Mouse (Mus musculus): ENCODE measurements around the gene Tmem17.

Gene Tmem17

DNA sequence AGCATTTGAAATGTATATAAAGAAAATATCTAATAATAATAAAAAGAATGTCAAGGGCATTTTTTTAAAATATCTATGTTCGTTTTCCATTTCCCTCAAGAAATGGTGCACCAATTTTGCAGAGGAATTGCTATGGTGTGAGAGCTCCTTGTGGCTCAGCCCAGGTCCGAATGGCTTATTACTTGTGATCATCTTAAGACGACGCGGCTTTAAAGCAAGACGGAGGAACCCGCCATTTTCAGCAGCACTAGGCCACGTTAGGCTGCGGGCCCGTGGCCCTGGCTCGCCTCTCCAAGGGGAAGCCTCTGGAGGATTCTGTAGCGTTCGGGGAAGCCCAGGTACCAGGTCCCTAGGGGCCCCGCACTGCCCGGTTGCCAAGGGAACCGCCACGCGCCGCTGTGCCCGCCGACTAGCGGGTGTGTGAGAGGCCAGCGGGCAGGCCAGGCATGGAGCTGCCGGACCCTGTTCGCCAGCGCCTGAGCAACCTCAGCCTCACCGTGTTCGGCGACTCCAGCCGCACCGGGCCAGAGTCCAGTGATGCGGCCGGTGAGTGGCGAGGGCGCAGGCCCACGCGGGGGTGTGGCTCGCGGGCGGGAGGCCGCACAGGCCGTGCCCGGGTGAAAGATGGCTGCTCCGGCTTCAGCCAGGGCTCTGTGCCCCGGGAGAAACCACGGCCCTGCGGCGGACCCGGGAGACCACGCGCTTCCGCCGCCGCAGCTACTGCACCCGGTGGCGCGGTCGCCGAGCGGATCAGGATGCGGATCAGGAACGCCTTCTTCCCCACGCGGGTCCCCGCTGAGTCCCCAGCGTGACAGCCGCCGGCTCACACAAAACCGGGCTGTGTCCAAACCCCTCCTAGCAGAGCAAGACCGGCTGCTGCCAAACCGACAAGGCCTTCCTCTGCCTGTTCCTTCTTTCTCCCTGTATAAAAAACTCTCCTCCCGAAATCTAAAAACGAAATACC is at the start of gene Tmem17:
Gene Tmem17, plus strand, starts transcription at position 51 of the 964 bp plus-strand sequence.
- peak; percentile 52; the same call in 1 of the 2 replicates for TF ChIP-seq GATA4 (IDR thresholded peaks at IDR 0.05; ENCODE audit: insufficient replicate concordance, low read length)

DNA sequence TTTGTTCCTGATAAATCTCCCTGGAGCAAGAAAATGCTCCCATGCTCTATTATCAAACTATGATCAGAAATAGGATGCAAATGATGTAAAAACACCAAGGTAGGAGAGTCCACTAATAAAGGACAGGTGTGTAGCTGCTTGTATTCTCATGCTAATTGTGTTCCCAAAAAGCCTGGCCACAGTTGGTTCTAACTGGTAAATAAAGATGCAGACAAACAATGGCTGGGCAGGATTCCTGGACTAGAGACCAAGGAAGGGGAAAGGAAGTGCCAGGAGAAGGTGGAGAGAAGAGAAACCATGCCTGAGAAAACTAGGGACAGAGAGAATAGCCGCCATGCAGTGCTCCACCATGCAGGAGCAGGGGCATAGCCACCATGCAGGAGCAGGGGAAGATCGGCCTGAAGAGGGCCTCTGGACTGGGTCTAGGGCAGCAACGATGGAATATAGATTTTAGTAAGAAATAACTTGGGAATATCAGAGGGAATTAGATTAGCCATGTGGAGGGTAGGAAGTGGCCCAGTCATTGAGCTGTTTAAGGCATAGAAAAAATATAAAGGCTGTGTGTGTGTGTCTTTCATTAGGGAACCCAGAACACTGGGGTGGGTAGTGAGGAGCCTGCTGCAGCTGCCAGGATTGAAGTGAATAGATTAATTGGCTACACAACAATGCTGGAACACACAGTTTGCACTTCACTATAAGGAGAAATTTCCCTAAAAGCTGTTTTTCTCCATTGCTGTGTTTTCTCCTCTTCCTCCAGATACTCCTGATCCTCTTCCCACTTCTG is 31.9 kb upstream of the Tmem17 start:
- TF ChIP-seq GATA4 (IDR thresholded peaks at IDR 0.05; ENCODE audit: insufficient replicate concordance, low read length) = no peak

DNA sequence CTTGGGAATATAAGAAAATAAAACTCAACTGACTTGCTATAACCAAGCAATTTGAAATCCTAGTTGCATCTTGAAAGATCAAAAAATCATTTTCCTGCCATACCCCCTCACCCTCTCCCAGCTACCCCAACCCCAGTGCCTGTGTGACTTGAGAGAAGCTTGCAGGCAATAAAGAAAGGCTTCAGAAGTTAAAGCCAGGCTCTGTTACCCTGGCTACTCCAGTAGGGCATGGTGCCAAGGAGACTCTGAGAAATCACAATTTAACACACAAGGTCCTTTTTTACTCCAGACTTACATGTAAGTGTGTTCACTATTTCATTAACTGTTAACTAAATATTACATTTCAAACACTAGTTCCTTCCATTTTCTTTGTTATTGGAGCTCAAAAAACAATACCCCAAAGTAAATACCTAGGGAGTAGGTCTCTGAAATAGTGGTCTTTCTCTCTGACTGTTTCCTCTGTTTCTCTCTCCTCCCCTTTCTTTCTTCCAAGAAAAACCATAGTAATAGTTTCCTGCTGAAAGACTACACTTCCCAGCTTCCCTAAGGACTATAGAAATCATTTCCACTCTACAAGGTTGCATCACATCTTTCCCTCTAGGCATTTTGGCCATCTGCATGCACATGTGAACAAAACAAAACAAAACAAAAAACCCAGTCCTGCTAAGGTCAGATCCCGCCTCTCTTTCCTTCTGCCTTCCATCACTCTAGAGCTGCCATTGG is 30.1 kb upstream of the Tmem17 start:
- TF ChIP-seq GATA4 (IDR thresholded peaks at IDR 0.05; ENCODE audit: insufficient replicate concordance, low read length) = no peak

DNA sequence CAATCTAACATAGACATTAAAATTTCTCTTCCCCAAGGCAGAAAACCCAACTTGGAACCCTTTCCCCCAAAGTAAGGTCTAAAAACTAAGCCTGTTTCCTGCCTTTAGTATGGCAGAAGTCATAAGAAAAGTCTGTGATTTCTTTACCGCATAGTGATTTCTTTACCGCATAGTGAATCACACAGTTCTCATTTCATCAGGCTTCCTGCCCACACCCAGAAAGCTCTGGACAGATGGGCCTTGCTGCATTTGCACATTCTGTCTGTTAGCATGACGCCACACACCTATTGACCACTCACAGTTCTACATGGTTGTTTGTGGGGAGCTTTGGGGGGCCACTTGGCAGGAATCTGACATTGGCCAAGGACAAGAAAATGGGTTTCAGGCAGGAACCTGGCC is 29.5 kb upstream of the Tmem17 start:
- TF ChIP-seq GATA4 (IDR thresholded peaks at IDR 0.05; ENCODE audit: insufficient replicate concordance, low read length) = no peak

DNA sequence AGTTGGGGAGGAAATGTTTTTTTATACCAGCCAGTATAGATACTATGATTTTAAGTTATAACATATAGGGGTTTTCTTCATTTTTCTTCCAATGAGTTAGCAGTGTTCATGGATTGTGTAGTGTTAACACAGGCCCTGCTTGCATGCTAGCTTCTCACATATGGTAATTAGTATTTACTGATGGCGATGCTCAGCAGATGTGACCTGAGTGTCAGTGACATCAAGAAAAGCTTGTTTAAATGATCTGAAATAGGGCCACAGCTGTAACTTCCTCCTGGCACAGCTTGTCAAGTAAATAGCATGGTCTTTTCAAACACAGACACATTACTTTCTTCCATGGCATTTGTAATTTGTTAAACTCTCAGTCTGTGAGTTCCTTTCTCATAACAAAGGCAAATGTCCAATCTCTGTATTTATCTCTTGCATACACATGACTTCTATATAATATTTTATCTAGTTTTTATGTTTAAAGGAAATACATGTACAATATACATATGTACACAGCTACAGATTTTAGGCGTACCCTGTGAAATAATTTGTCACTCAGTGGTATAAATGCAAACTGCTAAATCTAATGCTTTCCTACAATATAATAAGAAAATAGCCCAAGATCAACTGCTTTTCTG is 18.1 kb upstream of the Tmem17 start:
- no peak for TF ChIP-seq GATA4 (IDR thresholded peaks at IDR 0.05; ENCODE audit: insufficient replicate concordance, low read length)

DNA sequence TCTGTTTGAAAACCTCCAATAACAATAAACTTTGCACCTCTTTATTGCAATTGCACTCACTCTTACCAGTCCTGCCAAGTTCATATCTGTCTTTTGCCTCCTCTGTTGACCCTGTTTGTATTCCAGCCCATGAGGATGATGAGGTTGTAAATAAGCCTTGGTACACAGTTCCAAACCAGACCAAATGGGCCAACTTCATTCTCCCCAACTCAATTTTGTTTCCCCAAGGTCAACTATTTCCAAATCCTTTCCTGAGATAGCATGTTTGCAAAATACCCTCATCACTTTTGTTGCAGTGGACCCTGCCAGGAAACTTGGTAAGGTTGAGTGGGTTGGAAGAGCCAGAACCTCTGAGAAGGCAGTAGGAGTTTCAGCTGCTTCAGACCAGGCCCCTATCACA is 16.9 kb upstream of the Tmem17 start:
- peak; percentile 35; the same call in 1 of the 2 replicates for TF ChIP-seq GATA4 (IDR thresholded peaks at IDR 0.05; ENCODE audit: insufficient replicate concordance, low read length)

DNA sequence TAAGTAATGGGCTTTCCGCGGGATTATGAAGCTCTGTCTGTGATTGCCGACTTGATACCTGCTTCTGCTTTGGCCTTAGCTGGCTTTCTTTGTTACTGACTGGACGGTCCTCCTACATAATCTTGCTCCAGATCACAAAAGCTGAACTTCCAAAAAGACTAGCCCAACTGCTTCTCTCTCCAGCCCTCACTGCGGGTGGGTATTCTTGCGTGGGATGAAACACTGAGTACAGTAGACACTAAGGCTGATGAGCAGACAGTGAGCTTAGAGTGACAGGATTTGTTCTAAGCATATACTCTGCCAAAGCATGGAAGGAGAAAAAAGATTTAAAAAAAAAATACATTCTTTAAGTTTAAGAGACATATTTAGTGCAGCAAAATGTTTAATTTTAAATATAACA is 12.5 kb upstream of the Tmem17 start:
- TF ChIP-seq GATA4 (IDR thresholded peaks at IDR 0.05; ENCODE audit: insufficient replicate concordance, low read length) = no peak

DNA sequence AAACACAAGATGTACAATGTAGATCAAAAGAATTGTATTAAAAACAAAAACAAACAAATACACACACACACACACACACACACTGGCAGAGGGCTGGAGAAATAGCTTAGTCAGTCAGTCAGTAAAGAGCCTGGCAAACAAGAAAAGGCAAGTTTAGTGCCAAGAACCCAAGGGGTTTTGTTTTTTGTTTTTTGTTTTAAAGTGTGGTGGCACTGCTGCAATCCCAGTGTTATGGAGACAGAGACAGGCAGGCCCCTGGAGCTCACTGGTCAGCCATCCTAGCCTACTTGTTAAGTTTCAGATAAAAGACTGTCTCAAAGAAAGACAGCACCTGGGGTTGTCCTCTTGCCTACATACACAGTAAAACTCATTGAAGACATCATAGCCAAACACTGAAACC is 12.0 kb upstream of the Tmem17 start:
- no peak for TF ChIP-seq GATA4 (IDR thresholded peaks at IDR 0.05; ENCODE audit: insufficient replicate concordance, low read length)

DNA sequence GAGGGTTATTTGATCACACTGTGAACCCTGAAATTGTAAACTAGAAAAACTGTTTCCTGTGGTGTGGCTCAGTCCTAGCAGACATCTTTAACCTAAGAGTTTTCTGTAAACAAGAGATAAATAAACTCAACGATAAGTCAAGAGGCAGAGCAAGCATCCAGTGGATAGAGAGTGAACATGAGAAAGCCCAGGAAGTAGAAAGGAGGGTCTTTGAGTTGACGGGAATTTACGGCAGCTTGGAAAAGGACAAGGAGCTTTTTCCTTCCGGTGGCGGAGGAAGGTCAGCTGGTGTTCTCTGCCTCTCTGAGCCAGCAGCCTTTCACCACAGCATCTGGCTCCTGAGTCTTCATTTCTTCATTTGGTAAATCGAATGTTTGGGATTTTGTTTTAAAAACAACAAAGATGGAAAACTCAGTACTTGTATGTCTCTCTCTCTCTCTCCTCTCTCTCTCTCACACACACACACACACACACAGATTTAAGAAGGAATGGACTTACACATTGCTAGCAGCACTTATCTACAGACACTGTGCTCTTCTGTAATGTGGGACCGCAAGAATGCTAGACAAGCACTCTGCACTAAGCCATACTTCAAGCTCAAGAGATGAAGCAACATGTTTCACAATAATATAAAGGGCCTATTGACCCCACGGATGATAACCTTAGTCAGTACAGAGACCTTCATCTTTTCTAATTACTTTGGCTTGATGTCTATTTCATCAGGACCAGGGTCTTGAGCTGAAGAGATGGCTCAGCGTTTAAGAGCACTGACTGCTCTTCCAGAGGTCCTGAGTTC is 10.9 kb upstream of the Tmem17 start:
- TF ChIP-seq GATA4 (IDR thresholded peaks at IDR 0.05; ENCODE audit: insufficient replicate concordance, low read length) = peak; percentile 35; the same call in 1 of the 2 replicates

DNA sequence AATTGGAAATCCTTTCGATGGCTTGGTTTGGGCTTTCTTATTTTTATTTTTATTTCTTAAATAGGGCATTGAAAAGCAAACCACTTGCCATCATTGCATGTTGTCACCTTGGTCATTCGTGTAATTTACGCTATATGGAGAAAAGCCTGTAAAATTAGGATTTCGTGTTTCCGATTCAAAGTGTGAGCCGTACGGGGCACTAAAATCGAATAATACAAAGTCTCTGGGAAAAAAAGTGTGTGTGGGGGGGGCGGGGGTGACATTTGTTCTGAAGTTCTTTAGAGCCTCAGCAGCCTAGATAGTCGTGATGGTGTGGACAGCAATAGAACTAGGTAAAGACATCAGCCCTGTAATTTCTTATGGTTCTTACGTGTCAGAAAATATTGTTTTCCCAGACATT is 1.2 kb downstream of the Tmem17 start:
- no peak for TF ChIP-seq GATA4 (IDR thresholded peaks at IDR 0.05; ENCODE audit: insufficient replicate concordance, low read length)

DNA sequence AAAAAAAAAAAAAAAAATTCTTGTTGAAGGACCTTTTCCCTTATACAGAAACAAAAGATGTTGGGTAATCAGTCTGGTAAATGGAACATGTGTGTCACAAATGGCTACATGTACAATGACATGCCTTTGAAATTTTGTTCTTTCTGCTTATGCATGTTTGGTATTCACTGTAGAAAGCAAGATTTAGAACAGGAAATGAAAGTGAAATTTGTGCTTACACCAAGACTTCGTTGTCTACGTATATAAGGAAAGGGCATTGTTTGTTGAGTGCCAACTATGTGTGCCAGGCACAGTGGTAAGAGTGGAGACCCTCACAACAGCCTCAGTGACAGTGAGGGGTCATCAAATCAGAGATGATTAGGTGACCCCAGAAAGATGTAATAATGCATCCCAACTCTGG is 3.2 kb downstream of the Tmem17 start:
- no peak for TF ChIP-seq GATA4 (IDR thresholded peaks at IDR 0.05; ENCODE audit: insufficient replicate concordance, low read length)

DNA sequence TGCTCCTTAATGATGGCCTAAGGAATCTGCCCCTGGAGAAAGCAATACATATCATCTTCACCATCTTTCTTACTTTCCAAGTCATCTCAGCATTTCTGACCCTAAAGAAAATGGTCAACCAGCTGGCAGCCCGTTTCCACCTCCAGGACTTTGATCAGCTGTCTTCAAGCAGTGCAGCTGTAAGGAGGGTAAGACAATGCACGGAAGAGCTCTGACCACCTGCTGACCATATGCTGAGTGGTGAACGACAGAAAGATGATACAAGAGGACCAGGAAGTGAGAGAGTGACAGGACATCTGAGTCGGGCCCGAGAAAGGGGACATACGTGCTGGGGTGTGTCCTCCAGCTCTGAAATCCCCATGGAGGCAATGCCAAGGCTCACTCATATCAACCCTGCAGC is 6.6 kb downstream of the Tmem17 start:
- no peak for TF ChIP-seq GATA4 (IDR thresholded peaks at IDR 0.05; ENCODE audit: insufficient replicate concordance, low read length)

DNA sequence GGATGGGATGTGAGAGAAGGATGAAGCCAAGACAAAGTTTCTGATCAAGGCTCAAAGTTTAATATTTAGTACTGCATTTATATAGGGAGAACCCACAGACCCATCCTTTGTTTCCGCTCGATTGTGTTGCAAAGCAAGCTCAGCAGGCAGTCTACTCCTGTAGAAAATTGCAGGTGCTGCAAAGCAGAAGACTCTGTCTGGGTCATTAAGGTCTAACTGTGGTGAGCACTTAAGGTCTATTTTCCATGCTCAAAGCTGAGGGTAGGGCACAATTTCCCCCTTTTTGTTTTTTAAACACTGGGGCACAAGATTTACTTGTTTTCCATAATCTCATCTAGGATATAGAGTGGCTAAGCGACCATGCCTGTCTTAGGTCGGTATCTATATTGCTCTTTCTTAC is 8.4 kb downstream of the Tmem17 start:
- no peak for TF ChIP-seq GATA4 (IDR thresholded peaks at IDR 0.05; ENCODE audit: insufficient replicate concordance, low read length)

DNA sequence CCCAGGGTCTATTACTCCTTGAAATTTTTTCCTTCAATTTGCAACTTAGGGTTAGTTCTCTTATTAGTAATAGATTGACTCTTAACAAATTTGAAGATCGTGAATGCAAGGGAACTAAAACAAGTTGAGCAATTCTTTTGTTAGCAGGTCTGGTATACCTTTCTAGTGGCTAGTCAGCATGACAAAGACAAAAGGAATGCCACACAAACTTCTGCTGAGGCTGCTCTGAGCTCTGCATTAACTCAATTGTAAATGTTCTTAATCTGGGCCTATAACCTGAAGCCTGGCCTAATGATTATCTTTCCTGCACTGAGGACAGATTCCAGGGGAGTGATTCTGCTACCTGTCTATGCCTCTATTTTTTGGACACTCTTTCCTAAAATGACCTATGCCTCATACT is 12.7 kb downstream of the Tmem17 start:
- no peak for TF ChIP-seq GATA4 (IDR thresholded peaks at IDR 0.05; ENCODE audit: insufficient replicate concordance, low read length)

Measured in liver, adult (tissue).